In the genomic region with DNA sequence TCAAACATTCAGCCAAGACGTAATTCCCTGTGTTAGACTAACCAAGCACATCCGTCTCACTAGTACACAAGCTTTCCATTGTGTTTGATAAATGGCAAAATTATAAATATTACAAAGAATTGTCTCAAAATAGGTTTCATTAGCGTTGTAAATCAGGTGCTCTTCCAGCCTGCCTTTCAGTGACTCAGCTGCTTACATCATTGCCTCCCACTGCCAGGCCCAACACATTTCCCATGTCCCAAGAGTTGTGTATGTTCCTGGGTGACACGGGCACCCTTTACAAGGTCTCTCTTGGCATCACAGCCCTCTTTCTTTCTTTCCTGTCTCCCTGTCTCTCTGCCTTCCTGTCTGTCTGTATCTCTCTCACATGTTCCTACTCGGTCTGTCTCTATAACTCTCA, we compare ENCODE assay signal across 18 mouse cellular contexts.
DNase-seq lines count a peak whose midpoint lies in the region; ATAC-seq and TF ChIP-seq lines count a peak whose summit lies in the region.
"Had no signal": no experiment of that assay in that cellular context is flagged by ENCODE, and none has a peak within 500 bp of the region (broad histone marks: within the 10 kb centered on the region; RNA-seq: fewer than 3 reads in every experiment).

No protein-coding gene starts in this region.

- H3K4me3 ChIP-seq in forebrain, embryonic 15.5 days: no peak overlapping the region
- no peak overlapping the region for H3K4me3 ChIP-seq in forebrain, embryonic 16.5 days (replicated peaks; ENCODE audit: low read length)
- no peak overlapping the region for H3K4me3 ChIP-seq in left cerebral cortex, adult 2 months
- H3K4me3 ChIP-seq: embryonic facial prominence, embryonic 10.5 days; heart, adult 2 months; heart, embryonic 15.5 days; hindbrain, embryonic 10.5 days; intestine, embryonic 15.5 days had no signal

- peak; percentile 31 for DNase-seq in adrenal gland, adult 2 months
- no peak for DNase-seq in adrenal gland, adult 18-20 months (ENCODE audit: low spot score in 2 of 2)
- no peak for DNase-seq in left cerebral cortex, adult 2 months (ENCODE audit: extremely low spot score in 1 of 2, low spot score in 2 of 2)
- DNase-seq in left cerebral cortex, postnatal 10 days (ENCODE audit: extremely low spot score in 1 of 2, low spot score in 2 of 2): no peak
- DNase-seq: cerebellum, postnatal 10 days; forebrain, postnatal 0 days; gastrocnemius, postnatal 14 days; heart, adult 2 months; heart, postnatal 14 days had no signal

- no peaks in the 10 kb centered on the region for H3K27me3 ChIP-seq in forebrain, embryonic 15.5 days
- no peaks in the 10 kb centered on the region for H3K27me3 ChIP-seq in forebrain, embryonic 16.5 days (replicated peaks; ENCODE audit: control insufficient read depth, insufficient read depth, low read length)
- H3K27me3 ChIP-seq: heart, embryonic 15.5 days; intestine, embryonic 15.5 days had no signal

- no peak overlapping the region for H3K9ac ChIP-seq in forebrain, embryonic 15.5 days (replicated peaks)
- H3K9ac ChIP-seq in forebrain, embryonic 16.5 days (replicated peaks; ENCODE audit: low read depth, low read length): no peak overlapping the region
- H3K9ac ChIP-seq: forebrain, postnatal 0 days; heart, embryonic 15.5 days; hindbrain, embryonic 14.5 days; intestine, embryonic 15.5 days had no signal

- TF ChIP-seq CTCF in left cerebral cortex, adult 2 months (IDR thresholded peaks at IDR 0.05): no peak

- ATAC-seq in forebrain, embryonic 15.5 days (replicated peaks): no peak
- no peak for ATAC-seq in forebrain, embryonic 16.5 days
- ATAC-seq in activated CD4-positive, CD25-positive, alpha-beta regulatory T cell, adult 4 months: no peak
- ATAC-seq: forebrain, postnatal 0 days; intestine, embryonic 15.5 days had no signal

- H3K27ac ChIP-seq in forebrain, embryonic 15.5 days (replicated peaks): peak overlapping the region; percentile 4; the same call in 1 of the 2 replicates
- H3K27ac ChIP-seq in forebrain, embryonic 16.5 days (ENCODE audit: low read length): no peak overlapping the region
- H3K27ac ChIP-seq in left cerebral cortex, adult 2 months: peak overlapping the region; percentile 28; the same call in 1 of the 2 replicates
- H3K27ac ChIP-seq: embryonic facial prominence, embryonic 10.5 days; heart, adult 2 months; heart, embryonic 15.5 days; hindbrain, embryonic 10.5 days; hindbrain, embryonic 14.5 days; intestine, embryonic 15.5 days had no signal

- intact Hi-C loops in left cerebral cortex, adult 2 months (cut with DNase I): no loop called here
- intact Hi-C loops in left cerebral cortex, postnatal 10 days (cut with DNase I): no loop called here

- WGBS in forebrain, embryonic 15.5 days: 82% methylated on average over 5 of the region's 5 CpGs
- 70% methylated on average over 5 of the region's 5 CpGs for WGBS in forebrain, embryonic 16.5 days

- H3K36me3 ChIP-seq in forebrain, embryonic 15.5 days: no peaks in the 10 kb centered on the region
- H3K36me3 ChIP-seq in forebrain, embryonic 16.5 days (ENCODE audit: control insufficient read depth, insufficient read depth): no peaks in the 10 kb centered on the region
- H3K36me3 ChIP-seq: embryonic facial prominence, embryonic 10.5 days; heart, embryonic 15.5 days; hindbrain, embryonic 10.5 days; intestine, embryonic 15.5 days had no signal

- no peaks in the 10 kb centered on the region for H3K9me3 ChIP-seq in forebrain, embryonic 15.5 days
- H3K9me3 ChIP-seq in forebrain, embryonic 16.5 days (ENCODE audit: control insufficient read depth, low read length): no peaks in the 10 kb centered on the region
- H3K9me3 ChIP-seq: embryonic facial prominence, embryonic 10.5 days; heart, embryonic 15.5 days; hindbrain, embryonic 10.5 days; intestine, embryonic 15.5 days had no signal

- peaks cover 29% of the 10 kb centered on the region for H3K4me1 ChIP-seq in forebrain, embryonic 15.5 days
- peaks cover 20% of the 10 kb centered on the region for H3K4me1 ChIP-seq in forebrain, embryonic 16.5 days (replicated peaks; ENCODE audit: control insufficient read depth, insufficient read depth, low read length)
- H3K4me1 ChIP-seq: intestine, embryonic 15.5 days had no signal

- H3K4me2 ChIP-seq in forebrain, embryonic 15.5 days (replicated peaks): no peak overlapping the region
- no peak overlapping the region for H3K4me2 ChIP-seq in forebrain, embryonic 16.5 days (ENCODE audit: low read length)
- H3K4me2 ChIP-seq: heart, embryonic 11.5 days; heart, embryonic 15.5 days; hindbrain, embryonic 14.5 days; intestine, embryonic 15.5 days had no signal
